Mouse (Mus musculus): ENCODE data around the gene Sult4a1. TPM values are rescaled to one million over a fixed set of nuclear protein-coding genes. Genes with fewer than 3 reads are reported as not detected.

The Sult4a1 gene
- polyA plus RNA-seq (2015; fragmentation: Nextera tagmentation; extraction: Ambion mirVana) = 0.17 and 0.24 TPM in 2 replicates

DNA sequence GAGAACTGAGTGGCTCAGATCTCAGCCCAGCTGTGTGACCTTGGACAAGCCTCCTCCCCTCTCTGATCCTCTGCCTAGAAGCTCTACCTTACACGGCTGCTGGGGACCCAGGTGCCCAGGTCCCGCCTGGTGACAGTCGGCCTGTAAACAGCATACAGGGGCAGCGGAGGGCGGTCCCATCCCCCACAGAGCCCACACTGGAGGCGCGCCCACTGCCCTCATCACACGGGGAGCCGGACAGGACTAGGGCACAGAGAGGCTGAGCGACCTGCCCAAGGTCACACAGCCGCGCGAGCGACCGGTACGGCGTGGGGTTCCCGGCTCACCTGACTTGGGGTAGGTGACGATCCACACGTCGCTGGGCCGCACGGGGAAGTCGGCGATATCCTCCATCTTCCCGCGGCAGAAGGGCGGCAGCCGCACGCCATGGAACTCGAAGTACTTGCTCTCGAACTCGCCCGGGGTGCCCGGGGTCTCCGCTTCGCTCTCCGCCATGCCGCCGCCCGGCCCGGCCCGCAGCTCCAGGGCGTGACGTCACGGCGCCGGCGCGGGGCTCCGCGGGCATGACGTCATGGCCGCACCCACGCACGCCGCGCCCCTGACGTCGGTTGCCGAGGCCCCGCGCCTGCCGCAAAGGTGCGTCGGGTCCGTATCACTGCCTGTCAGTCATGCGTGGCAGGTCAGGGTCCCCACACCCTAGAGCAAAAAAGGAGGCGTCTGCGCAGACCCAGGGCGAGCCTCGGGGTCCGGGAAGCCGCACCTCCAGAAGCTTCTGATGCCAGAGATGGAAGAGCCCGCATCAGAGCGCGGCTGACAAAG is at the start of gene Sult4a1:
Gene Sult4a1, minus strand, starts transcription at position 650 of the 819 bp plus-strand sequence.
- Histone ChIP-seq H3K36me3 (ENCODE audit: insufficient read depth, low read length) (no peaks in the 10 kb centered on the region), H3K9ac (replicated peaks; ENCODE audit: low read depth) (no peak within 1 kb of the TSS), H3K27me3 (replicated peaks; ENCODE audit: insufficient read depth, low read length) (peaks cover 20% of the 10 kb centered on the region), H3K9me3 (ENCODE audit: low read length) (no peaks in the 10 kb centered on the region), H3K4me1 (ENCODE audit: insufficient read depth, low read depth, low read length) (no peaks in the 10 kb centered on the region), H3K4me2 (replicated peaks; ENCODE audit: low read depth, low read length) (peak within 1 kb of the TSS; percentile 57), H3K27ac (ENCODE audit: low read length) (no peak within 1 kb of the TSS), H3K4me3 (ENCODE audit: low read depth, low read length) (peak within 1 kb of the TSS; percentile 32)
- DNase-seq (ENCODE audit: low spot score) = no peak
- no peak for ATAC-seq
- no peak for TF ChIP-seq EP300 (IDR thresholded peaks at IDR 0.05)
- no peak for TF ChIP-seq CTCF (IDR thresholded peaks at IDR 0.05)
- WGBS = 1% methylated on average over 77 of the region's 77 CpGs

DNA sequence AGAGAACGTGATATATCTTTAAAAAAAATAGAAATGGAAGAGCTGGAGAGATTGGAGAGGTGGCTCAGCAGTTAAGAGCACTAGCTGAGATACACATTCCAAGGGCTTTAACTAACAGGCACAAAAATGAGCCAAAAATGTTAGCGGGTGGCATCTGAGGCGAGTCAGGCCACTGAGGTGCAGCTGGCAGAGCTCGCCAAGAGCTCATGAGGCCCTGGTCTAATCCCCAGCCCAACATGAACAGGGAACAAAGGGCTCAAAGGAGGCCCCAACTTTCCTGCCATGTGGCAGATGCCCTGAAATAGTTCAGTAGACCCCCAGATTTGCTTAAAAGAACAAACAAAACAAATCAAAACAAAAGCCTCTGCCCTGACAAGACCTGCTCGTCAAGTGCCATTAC is 35.4 kb upstream of the Sult4a1 start:
- Histone ChIP-seq H3K9ac (replicated peaks; ENCODE audit: low read depth) (no peak overlapping the region), H3K36me3 (ENCODE audit: insufficient read depth, low read length) (no peaks in the 10 kb centered on the region), H3K27me3 (replicated peaks; ENCODE audit: insufficient read depth, low read length) (no peaks in the 10 kb centered on the region), H3K27ac (ENCODE audit: low read length) (no peak overlapping the region), H3K4me2 (replicated peaks; ENCODE audit: low read depth, low read length) (no peak overlapping the region), H3K4me3 (ENCODE audit: low read depth, low read length) (no peak overlapping the region), H3K9me3 (ENCODE audit: low read length) (no peaks in the 10 kb centered on the region), H3K4me1 (ENCODE audit: insufficient read depth, low read depth, low read length) (peaks cover 3% of the 10 kb centered on the region; the same call in 1 of the 2 replicates)
- 52% methylated on average over 5 of the region's 5 CpGs for WGBS
- ATAC-seq (no peak), DNase-seq (ENCODE audit: low spot score) (no peak)
- TF ChIP-seq EP300 (IDR thresholded peaks at IDR 0.05) (no peak), CTCF (IDR thresholded peaks at IDR 0.05) (no peak)

DNA sequence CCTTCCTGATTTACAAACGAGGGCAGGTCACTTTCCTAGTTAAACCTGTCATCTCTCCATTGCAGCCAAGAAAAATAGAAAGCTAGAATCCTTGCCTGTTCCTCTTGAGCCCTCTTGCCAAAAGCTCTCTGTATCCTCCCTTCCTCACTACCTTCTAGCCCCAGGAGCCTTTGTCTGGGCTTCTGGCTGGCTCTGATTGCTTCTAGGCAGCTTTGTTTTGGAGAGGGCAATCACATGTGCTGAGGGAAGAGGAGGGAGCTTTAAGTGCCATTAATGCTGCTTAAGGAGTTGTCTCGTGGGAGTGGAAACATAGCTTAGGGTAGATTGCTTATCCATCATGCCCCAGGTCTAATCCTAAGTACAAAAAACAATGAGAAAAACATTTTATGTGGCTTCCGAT is 34.6 kb upstream of the Sult4a1 start:
- 52% methylated on average over 3 of the region's 3 CpGs for WGBS
- H3K4me1 ChIP-seq (ENCODE audit: insufficient read depth, low read depth, low read length) = peaks cover 3% of the 10 kb centered on the region; the same call in 1 of the 2 replicates
- no peak overlapping the region for H3K27ac ChIP-seq (ENCODE audit: low read length)
- H3K9me3 ChIP-seq (ENCODE audit: low read length) = no peaks in the 10 kb centered on the region
- H3K27me3 ChIP-seq (replicated peaks; ENCODE audit: insufficient read depth, low read length) = no peaks in the 10 kb centered on the region
- TF ChIP-seq EP300 (IDR thresholded peaks at IDR 0.05) = no peak
- TF ChIP-seq CTCF (IDR thresholded peaks at IDR 0.05) = no peak
- DNase-seq (ENCODE audit: low spot score) (no peak), ATAC-seq (no peak)
- no peak overlapping the region for H3K4me2 ChIP-seq (replicated peaks; ENCODE audit: low read depth, low read length)
- H3K36me3 ChIP-seq (ENCODE audit: insufficient read depth, low read length) = no peaks in the 10 kb centered on the region
- H3K9ac ChIP-seq (replicated peaks; ENCODE audit: low read depth) = no peak overlapping the region
- H3K4me3 ChIP-seq (ENCODE audit: low read depth, low read length) = no peak overlapping the region

DNA sequence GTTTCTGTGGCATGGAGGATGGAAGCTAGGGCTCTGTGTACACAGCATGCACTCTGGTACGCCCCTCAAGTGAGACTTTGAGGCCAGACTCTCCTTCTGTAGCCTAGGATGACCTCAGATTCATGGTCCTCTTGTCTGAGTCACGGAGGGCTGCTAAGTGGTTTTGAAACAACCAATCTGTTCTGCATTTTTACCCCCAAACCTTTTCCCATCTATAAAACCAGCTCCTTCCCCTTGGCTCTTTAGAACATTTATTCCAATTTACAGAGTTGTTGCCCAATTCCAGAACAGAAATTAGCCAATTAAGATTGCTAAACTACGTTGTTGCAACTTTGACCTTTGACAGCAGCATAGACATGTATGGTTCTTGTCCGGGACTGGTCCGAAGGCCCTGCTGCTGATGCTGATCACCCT is 34.0 kb upstream of the Sult4a1 start:
- no peaks in the 10 kb centered on the region for H3K9me3 ChIP-seq (ENCODE audit: low read length)
- WGBS = 60% methylated on average over 5 of the region's 5 CpGs
- no peak for TF ChIP-seq CTCF (IDR thresholded peaks at IDR 0.05)
- TF ChIP-seq EP300 (IDR thresholded peaks at IDR 0.05) = peak; percentile 78
- H3K27ac ChIP-seq (ENCODE audit: low read length) = no peak overlapping the region
- H3K36me3 ChIP-seq (ENCODE audit: insufficient read depth, low read length) = no peaks in the 10 kb centered on the region
- H3K27me3 ChIP-seq (replicated peaks; ENCODE audit: insufficient read depth, low read length) = no peaks in the 10 kb centered on the region
- H3K4me1 ChIP-seq (ENCODE audit: insufficient read depth, low read depth, low read length) = peaks cover 3% of the 10 kb centered on the region; the same call in 1 of the 2 replicates
- no peak overlapping the region for H3K4me2 ChIP-seq (replicated peaks; ENCODE audit: low read depth, low read length)
- H3K9ac ChIP-seq (replicated peaks; ENCODE audit: low read depth) = no peak overlapping the region
- no peak overlapping the region for H3K4me3 ChIP-seq (ENCODE audit: low read depth, low read length)
- ATAC-seq = peak; percentile 78
- peak; percentile 80 for DNase-seq (ENCODE audit: low spot score)

DNA sequence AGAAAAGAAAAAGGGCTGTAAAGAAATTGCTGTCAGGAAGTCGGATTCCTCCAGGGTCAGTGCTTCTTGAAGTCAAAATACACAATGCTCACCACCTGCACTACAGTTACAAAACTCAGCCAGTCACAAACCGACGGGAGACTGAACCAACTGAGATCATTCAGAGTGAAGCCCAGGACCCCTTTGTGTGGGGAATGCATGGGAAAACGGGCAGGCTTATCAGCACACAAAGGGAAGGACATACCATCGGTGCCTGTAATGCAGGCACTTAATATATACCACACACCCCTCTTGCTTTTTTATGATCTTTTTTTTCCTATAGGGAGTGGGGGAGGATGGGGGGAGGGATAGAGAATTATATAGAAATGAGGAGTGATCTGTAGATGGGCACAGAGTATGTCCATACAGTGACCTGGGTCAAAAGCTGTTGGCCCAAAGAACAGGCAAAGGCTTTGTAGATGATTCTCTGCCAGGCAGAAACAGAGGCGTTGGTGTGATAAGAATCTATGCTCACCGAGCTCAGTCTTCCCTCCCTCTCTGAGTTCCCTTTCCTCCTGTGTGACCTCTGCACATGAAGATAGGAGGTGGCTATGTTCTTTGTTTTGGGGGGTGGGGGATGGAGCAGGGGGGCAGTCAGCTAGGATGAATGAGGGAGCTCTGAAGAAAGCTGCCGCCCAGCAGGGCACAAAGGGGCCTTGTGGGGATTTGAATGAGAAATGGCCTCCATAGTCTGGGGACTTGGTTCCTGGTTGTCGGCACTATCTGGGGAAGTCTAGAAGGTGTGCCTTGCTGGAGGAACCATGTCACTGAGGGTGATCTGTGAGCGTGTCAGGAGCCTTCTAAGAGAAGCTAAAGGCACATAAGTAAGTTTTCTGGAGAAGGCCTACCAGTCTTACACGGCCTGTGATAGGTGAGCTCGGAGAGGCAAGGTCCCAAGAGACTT is 31.2 kb upstream of the Sult4a1 start:
- Histone ChIP-seq H3K4me1 (ENCODE audit: insufficient read depth, low read depth, low read length) (peaks cover 3% of the 10 kb centered on the region; the same call in 1 of the 2 replicates), H3K9ac (replicated peaks; ENCODE audit: low read depth) (no peak overlapping the region), H3K27ac (ENCODE audit: low read length) (no peak overlapping the region), H3K9me3 (ENCODE audit: low read length) (no peaks in the 10 kb centered on the region), H3K4me2 (replicated peaks; ENCODE audit: low read depth, low read length) (no peak overlapping the region), H3K4me3 (ENCODE audit: low read depth, low read length) (no peak overlapping the region), H3K27me3 (replicated peaks; ENCODE audit: insufficient read depth, low read length) (no peaks in the 10 kb centered on the region), H3K36me3 (ENCODE audit: insufficient read depth, low read length) (no peaks in the 10 kb centered on the region)
- WGBS = 33% methylated on average over 12 of the region's 12 CpGs
- DNase-seq (ENCODE audit: low spot score) = no peak
- no peak for TF ChIP-seq CTCF (IDR thresholded peaks at IDR 0.05)
- TF ChIP-seq EP300 (IDR thresholded peaks at IDR 0.05) = no peak
- ATAC-seq = no peak

DNA sequence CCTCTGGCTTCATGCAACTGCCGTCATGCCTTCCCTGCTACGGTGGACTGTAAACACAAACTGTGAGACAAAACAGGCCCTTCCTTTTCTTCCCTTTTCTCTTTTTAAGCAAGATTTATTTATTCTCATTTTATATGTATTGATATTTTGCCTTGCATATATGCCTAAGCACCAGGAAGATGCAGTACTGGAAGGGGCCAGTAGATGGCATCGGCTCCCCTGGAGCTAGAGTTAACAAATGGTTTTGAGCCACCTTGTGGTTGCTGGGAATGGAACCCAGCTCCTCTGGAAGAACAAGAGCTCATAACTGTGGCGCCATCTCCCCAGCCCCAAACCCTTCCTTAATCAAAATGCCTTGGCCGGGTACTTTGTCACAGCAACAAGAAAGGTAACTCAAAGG is 29.9 kb upstream of the Sult4a1 start:
- no peak overlapping the region for H3K4me2 ChIP-seq (replicated peaks; ENCODE audit: low read depth, low read length)
- H3K36me3 ChIP-seq (ENCODE audit: insufficient read depth, low read length) = no peaks in the 10 kb centered on the region
- no peak overlapping the region for H3K27ac ChIP-seq (ENCODE audit: low read length)
- H3K9ac ChIP-seq (replicated peaks; ENCODE audit: low read depth) = no peak overlapping the region
- H3K4me1 ChIP-seq (ENCODE audit: insufficient read depth, low read depth, low read length) = peaks cover 3% of the 10 kb centered on the region; the same call in 1 of the 2 replicates
- H3K27me3 ChIP-seq (replicated peaks; ENCODE audit: insufficient read depth, low read length) = no peaks in the 10 kb centered on the region
- 67% methylated on average over 5 of the region's 5 CpGs for WGBS
- TF ChIP-seq CTCF (IDR thresholded peaks at IDR 0.05) (peak; percentile 64), EP300 (IDR thresholded peaks at IDR 0.05) (no peak)
- ATAC-seq (no peak), DNase-seq (ENCODE audit: low spot score) (no peak)
- H3K4me3 ChIP-seq (ENCODE audit: low read depth, low read length) = no peak overlapping the region
- no peaks in the 10 kb centered on the region for H3K9me3 ChIP-seq (ENCODE audit: low read length)

Measured in lung, postnatal 0 days (tissue).